Mouse (Mus musculus) spleen, postnatal 14 days (tissue): ENCODE measurements around the gene Ctnnbl1.

Experiments used
- DNase-seq, 2 experiments: peaks; one replicate each; pipeline ENCODE4 v3.0.0; 2021 to 2022; ENCODE audit warnings: low spot score in 2 of 2

Ctnnbl1 gene

GRCm38 (mm10) chr2:157940586-157941185 is 203.5 kb downstream of the Ctnnbl1 start:
- DNase-seq: no peak
